In genomic region chr9:114522501-114522900, GRCm38 (mm10) we compare ENCODE assay signal across 10 mouse cellular contexts. TPM values are rescaled to one million over a fixed set of nuclear protein-coding genes. Genes with fewer than 3 reads are reported as not detected.
"Had no signal": no experiment of that assay in that cellular context is flagged by ENCODE, and none has a peak within 500 bp of the region (broad histone marks: within the 10 kb centered on the region; RNA-seq: fewer than 3 reads in every experiment).

No protein-coding gene starts in this region.

- H3K9me3 ChIP-seq: limb, embryonic 13.5 days; midbrain, embryonic 13.5 days had no signal

- H3K4me3 ChIP-seq: limb, embryonic 13.5 days; midbrain, embryonic 13.5 days had no signal

- H3K36me3 ChIP-seq: limb, embryonic 13.5 days; midbrain, embryonic 13.5 days had no signal

- DNase-seq: kidney, adult 18-20 months; kidney, postnatal 10 days; kidney, postnatal 4 days; left cerebral cortex, postnatal 4 days had no signal

- ATAC-seq: midbrain, embryonic 13.5 days had no signal

- H3K27me3 ChIP-seq: limb, embryonic 13.5 days; midbrain, embryonic 13.5 days had no signal

- H3K27ac ChIP-seq: hindbrain, embryonic 14.5 days; limb, embryonic 13.5 days; midbrain, embryonic 13.5 days had no signal

- H3K4me2 ChIP-seq: hindbrain, embryonic 14.5 days; limb, embryonic 13.5 days; midbrain, embryonic 13.5 days had no signal

- H3K9ac ChIP-seq: hindbrain, embryonic 14.5 days; limb, embryonic 13.5 days; midbrain, embryonic 13.5 days had no signal

RNA-seq across cellular contexts. Expression of gene C130032M10Rik, which starts 7.0 kb away (rescaled TPM):
- polyA plus RNA-seq: hindbrain, embryonic 14.5 days; midbrain, embryonic 13.5 days; midbrain, postnatal 0 days; neural tube, embryonic 14.5 days; testis, adult 2 months had no signal

RNA-seq across cellular contexts. Expression of gene Ccr4, which starts 17.8 kb away (rescaled TPM):
- polyA plus RNA-seq: hindbrain, embryonic 14.5 days; limb, embryonic 13.5 days; midbrain, embryonic 13.5 days; midbrain, postnatal 0 days; neural tube, embryonic 14.5 days had no signal
